Mouse (Mus musculus) hindbrain, embryonic 12.5 days (tissue): Measurements from ENCODE around the gene Bdh2. TPM values are rescaled to one million over a fixed set of nuclear protein-coding genes. Genes with fewer than 3 reads are reported as not detected.

Experiments used
- ATAC-seq: fragments of 200-750 bp; cut with Nextera tagmentation; 2 replicates; pipeline ENCODE4 v1.8.0; 2017; ENCODE audit warnings: moderate TSS enrichment; ENCODE audit not compliant: low FRiP score
- H3K27ac ChIP-seq: fragments of 300-500 bp; sonication (generic); 2 replicates; pipeline ENCODE4 v1.5.1; 2016; ENCODE audit warnings: mild to moderate bottlenecking
- H3K27me3 ChIP-seq: fragments of 300-500 bp; sonication (generic); 2 replicates; pipeline ENCODE4 v1.6.1; 2016; ENCODE audit warnings: mild to moderate bottlenecking
- H3K36me3 ChIP-seq: fragments of 300-500 bp; sonication (generic); 2 replicates; pipeline ENCODE4 v1.6.1; 2016; ENCODE audit warnings: mild to moderate bottlenecking
- H3K4me1 ChIP-seq: fragments of 300-500 bp; sonication (generic); 2 replicates; pipeline ENCODE4 v1.6.1; 2016
- H3K4me2 ChIP-seq: fragments of 300-500 bp; sonication (generic); replicated peaks from 2 replicates; pipeline ENCODE4 v1.6.1; 2016; ENCODE audit warnings: mild to moderate bottlenecking
- H3K4me3 ChIP-seq: fragments of 300-500 bp; sonication (generic); 2 replicates; pipeline ENCODE4 v1.5.1; 2016; ENCODE audit warnings: mild to moderate bottlenecking
- H3K9ac ChIP-seq: fragments of 300-500 bp; sonication (generic); 2 replicates; pipeline ENCODE4 v1.6.1; 2016; ENCODE audit warnings: mild to moderate bottlenecking, moderate library complexity
- H3K9me3 ChIP-seq: fragments of 300-500 bp; sonication (generic); replicated peaks from 2 replicates; pipeline ENCODE4 v1.6.1; 2016; ENCODE audit warnings: mild to moderate bottlenecking
- WGBS: fragments of 180-500 bp; shearing (Covaris S2); methylation state at CpG from one replicate; pipeline ENCODE4 v1.1.7; 2016; 5-methylcytosine and 5-hydroxymethylcytosine counted together
- polyA plus RNA-seq: library from polyadenylated mRNA; unstranded; fragments of >200 nt; fragmentation: Nextera tagmentation; extraction: Ambion mirVana; gene quantifications from 2 replicates; pipeline ENCODE4 v1.2.1, GENCODE M21; 2016

Bdh2 gene
- polyA plus RNA-seq, 1 experiment from 2014 or later: 5.6 TPM

GRCm38 (mm10) chr3:135333763-135334162, 52.7 kb downstream of the Bdh2 start:
- no peak overlapping the region for H3K27ac ChIP-seq
- no peaks in the 10 kb centered on the region for H3K36me3 ChIP-seq
- ATAC-seq: no peak
- 26% methylated on average over 4 of the region's 4 CpGs for WGBS
- H3K27me3 ChIP-seq: no peaks in the 10 kb centered on the region
- H3K9ac ChIP-seq: no peak overlapping the region
- no peaks in the 10 kb centered on the region for H3K4me1 ChIP-seq
- H3K4me2 ChIP-seq: no peak overlapping the region
- H3K9me3 ChIP-seq: no peaks in the 10 kb centered on the region
- H3K4me3 ChIP-seq: no peak overlapping the region

DNA sequence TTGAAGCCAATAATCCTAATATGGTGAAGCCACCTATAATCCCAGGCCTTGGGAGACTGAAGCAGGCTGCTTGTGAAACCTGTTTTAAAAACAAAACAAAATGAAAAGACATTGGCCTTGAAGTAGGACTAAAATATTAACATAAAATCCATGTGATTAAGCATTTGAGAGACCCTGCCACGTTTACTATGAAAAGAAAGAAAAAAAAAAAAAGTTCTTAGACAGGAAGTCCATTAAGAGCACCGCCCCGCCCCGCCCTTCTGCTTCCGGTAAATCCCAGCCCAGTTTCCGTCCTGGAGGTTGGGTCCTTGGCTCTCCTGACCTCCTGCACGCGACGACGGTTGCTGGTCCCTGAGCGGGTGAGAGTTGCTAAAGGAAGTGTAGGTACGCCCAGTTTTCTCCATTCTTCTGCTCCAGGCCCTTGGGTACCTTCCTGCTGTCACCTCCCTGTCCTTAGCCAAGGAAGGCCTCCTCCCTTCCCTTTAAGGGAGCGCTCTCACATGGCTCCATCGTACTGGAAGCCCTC, 66.8 kb downstream of the Bdh2 start, which contains the start of gene Slc9b1:
Gene Slc9b1 (plus strand): TSS at position 291 of the 526 bp plus-strand sequence.
- H3K27me3 ChIP-seq: no peaks in the 10 kb centered on the region
- WGBS: 81% methylated on average over 14 of the region's 14 CpGs
- no peaks in the 10 kb centered on the region for H3K36me3 ChIP-seq
- no peak for ATAC-seq
- no peak within 1 kb of the TSS for H3K27ac ChIP-seq
- H3K4me2 ChIP-seq: no peak within 1 kb of the TSS
- H3K4me3 ChIP-seq: no peak within 1 kb of the TSS
- H3K4me1 ChIP-seq: no peaks in the 10 kb centered on the region
- H3K9ac ChIP-seq: no peak within 1 kb of the TSS
- no peaks in the 10 kb centered on the region for H3K9me3 ChIP-seq

DNA sequence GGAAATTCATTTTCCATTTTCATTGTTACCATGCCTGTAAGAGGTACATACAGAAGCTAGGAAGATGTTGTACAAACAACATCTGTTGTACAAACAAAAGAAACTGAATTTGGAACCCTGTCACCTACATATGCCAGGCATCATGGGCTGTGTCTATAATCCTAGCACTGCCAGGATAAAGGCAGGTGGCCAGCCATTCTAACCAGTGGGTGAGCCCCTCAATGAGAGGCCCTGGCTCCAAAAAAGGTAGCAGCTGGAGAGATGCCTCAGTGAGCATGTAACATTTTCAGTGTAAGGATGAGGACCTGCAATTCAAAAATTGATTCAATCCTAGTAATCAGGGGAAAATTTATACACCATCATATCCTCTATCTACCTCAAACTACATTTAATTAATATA, 68.0 kb downstream of the Bdh2 start:
- no peaks in the 10 kb centered on the region for H3K27me3 ChIP-seq
- ATAC-seq: no peak
- H3K4me1 ChIP-seq: no peaks in the 10 kb centered on the region
- no peaks in the 10 kb centered on the region for H3K9me3 ChIP-seq
- H3K27ac ChIP-seq: no peak overlapping the region
- no peak overlapping the region for H3K4me2 ChIP-seq
- H3K9ac ChIP-seq: no peak overlapping the region
- no peaks in the 10 kb centered on the region for H3K36me3 ChIP-seq
- no peak overlapping the region for H3K4me3 ChIP-seq

DNA sequence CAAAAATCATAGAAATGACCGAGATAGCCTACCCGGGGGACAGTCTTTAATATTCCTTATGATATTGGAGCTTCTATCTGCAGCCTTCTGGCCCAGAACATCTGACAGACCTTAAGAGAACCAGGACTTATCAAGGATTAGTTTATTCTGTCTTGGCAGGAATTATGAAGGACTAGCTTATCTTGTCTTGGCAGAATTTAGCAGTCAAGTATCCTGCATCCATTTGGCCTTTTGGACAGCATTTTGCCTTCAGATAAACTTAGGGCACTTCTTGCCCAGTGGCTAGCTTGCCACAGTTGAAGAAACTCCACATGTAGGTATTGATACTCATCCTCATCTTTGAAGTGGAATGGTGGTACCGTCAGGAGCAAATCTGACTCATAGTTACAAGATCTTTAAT, 70.8 kb downstream of the Bdh2 start:
- Histone ChIP-seq H3K9ac (no peak overlapping the region), H3K4me1 (no peaks in the 10 kb centered on the region), H3K9me3 (no peaks in the 10 kb centered on the region), H3K4me3 (no peak overlapping the region), H3K36me3 (no peaks in the 10 kb centered on the region), H3K27me3 (no peaks in the 10 kb centered on the region), H3K4me2 (no peak overlapping the region), H3K27ac (no peak overlapping the region)
- WGBS: 92% methylated on average over 3 of the region's 3 CpGs
- ATAC-seq: no peak

Other genes with a start within 250 kb of the Bdh2 start
- gene Cenpe, start 68.7 kb upstream of the Bdh2 start, polyA plus RNA-seq: 24.0 TPM in 2 replicates
- 1.3 and 1.9 TPM in 2 replicates for gene Slc9b2, start 26.5 kb downstream of the Bdh2 start, polyA plus RNA-seq
- not detected in 2 replicates for gene Slc9b1, start 66.8 kb downstream of the Bdh2 start, polyA plus RNA-seq
- 77.1 and 82.5 TPM in 2 replicates for gene Cisd2, start 142.7 kb downstream of the Bdh2 start, polyA plus RNA-seq
- gene Ube2d3, start 156.9 kb downstream of the Bdh2 start, polyA plus RNA-seq: 469 and 495 TPM in 2 replicates
- gene Manba, start 204.4 kb downstream of the Bdh2 start, polyA plus RNA-seq: 5.7 and 6.1 TPM in 2 replicates